Mouse (Mus musculus): ENCODE measurements around the gene Flna.
A peak's percentile ranks its signal among the peaks of the same experiment; 100 is the strongest.
"Not testable (repeated sequence)": the region's sequence is repeated elsewhere in the genome, so short reads cannot be mapped to it uniquely, and the experiment has no call there.

The Flna gene

GRCm38 (mm10) chrX:74245687-74246086, 3.9 kb downstream of the Flna start:
- peak; percentile 76 for DNase-seq

- no peak for DNase-seq
Measured at GRCm38 (mm10) chrX:74245107-74245506, 4.5 kb downstream of the Flna start.

GRCm38 (mm10) chrX:74244614-74245083, 5.0 kb downstream of the Flna start:
- DNase-seq = peak; percentile 19

- DNase-seq = no peak
Measured at GRCm38 (mm10) chrX:74243807-74244206, 5.8 kb downstream of the Flna start.

GRCm38 (mm10) chrX:74243396-74243795, 6.2 kb downstream of the Flna start:
- DNase-seq = no peak

GRCm38 (mm10) chrX:74240332-74240731, 9.3 kb downstream of the Flna start:
- DNase-seq = no peak

- no peak for DNase-seq
Measured at GRCm38 (mm10) chrX:74233196-74233595, 16.4 kb downstream of the Flna start.

GRCm38 (mm10) chrX:74230038-74230437, 19.6 kb downstream of the Flna start:
- no peak for DNase-seq

- not testable (repeated sequence) for DNase-seq
Measured at GRCm38 (mm10) chrX:74220099-74220498, 29.5 kb downstream of the Flna start.

GRCm38 (mm10) chrX:74219449-74219848, 30.2 kb downstream of the Flna start:
- no peak for DNase-seq

- DNase-seq = no peak
Measured at GRCm38 (mm10) chrX:74218496-74218895, 31.1 kb downstream of the Flna start.

GRCm38 (mm10) chrX:74203556-74203955, 46.1 kb downstream of the Flna start:
- no peak for DNase-seq

GRCm38 (mm10) chrX:74176959-74177358, 72.7 kb downstream of the Flna start, which contains the start of gene Tktl1:
Tktl1 (plus strand) TSS chrX:74177259.
- no peak for DNase-seq
